Mouse (Mus musculus): Measurements from ENCODE around the gene Fam131b. TPM values are rescaled to one million over a fixed set of nuclear protein-coding genes. Genes with fewer than 3 reads are reported as not detected.

Gene Fam131b
- polyA plus RNA-seq, 1 experiment: 0.05 TPM

GRCm38 (mm10) chr6:42361041-42361895, 36.8 kb upstream of the Fam131b start:
- WGBS: 90% methylated on average over 13 of the region's 13 CpGs
- Histone ChIP-seq H3K4me1 (ENCODE audit: control insufficient read depth, insufficient read depth, low read length) (no peaks in the 10 kb centered on the region), H3K27ac (ENCODE audit: insufficient read depth, low read depth, low read length) (no peak overlapping the region), H3K4me3 (ENCODE audit: insufficient read depth, low read depth, low read length) (no peak overlapping the region), H3K27me3 (replicated peaks; ENCODE audit: control insufficient read depth, insufficient read depth, low read length) (no peaks in the 10 kb centered on the region), H3K36me3 (ENCODE audit: control insufficient read depth, insufficient read depth, low read length) (peaks cover 3% of the 10 kb centered on the region; the same call in 1 of the 2 replicates)
- DNase-seq: no peak
- no peak for TF ChIP-seq POLR2A (IDR thresholded peaks at IDR 0.05; ENCODE audit: low read depth, low read length)
- TF ChIP-seq CTCF (conservative IDR thresholded peaks at IDR 0.05; ENCODE audit: insufficient read depth, insufficient read length, low read depth, low read length): no peak

- peaks cover 3% of the 10 kb centered on the region; the same call in 1 of the 2 replicates for H3K36me3 ChIP-seq (ENCODE audit: control insufficient read depth, insufficient read depth, low read length)
- DNase-seq: no peak
- no peaks in the 10 kb centered on the region for H3K4me1 ChIP-seq (ENCODE audit: control insufficient read depth, insufficient read depth, low read length)
- no peak overlapping the region for H3K4me3 ChIP-seq (ENCODE audit: insufficient read depth, low read depth, low read length)
- H3K27me3 ChIP-seq (replicated peaks; ENCODE audit: control insufficient read depth, insufficient read depth, low read length): no peaks in the 10 kb centered on the region
- no peak overlapping the region for H3K27ac ChIP-seq (ENCODE audit: insufficient read depth, low read depth, low read length)
- TF ChIP-seq POLR2A (IDR thresholded peaks at IDR 0.05; ENCODE audit: low read depth, low read length) (no peak), CTCF (conservative IDR thresholded peaks at IDR 0.05; ENCODE audit: insufficient read depth, insufficient read length, low read depth, low read length) (no peak)
- WGBS: 83% methylated on average over 6 of the region's 6 CpGs
Measured at GRCm38 (mm10) chr6:42360231-42360840, 35.9 kb upstream of the Fam131b start.

- Histone ChIP-seq H3K27ac (ENCODE audit: insufficient read depth, low read depth, low read length) (no peak overlapping the region), H3K4me1 (ENCODE audit: control insufficient read depth, insufficient read depth, low read length) (no peaks in the 10 kb centered on the region), H3K4me3 (ENCODE audit: insufficient read depth, low read depth, low read length) (no peak overlapping the region), H3K27me3 (replicated peaks; ENCODE audit: control insufficient read depth, insufficient read depth, low read length) (no peaks in the 10 kb centered on the region), H3K36me3 (ENCODE audit: control insufficient read depth, insufficient read depth, low read length) (peaks cover 3% of the 10 kb centered on the region; the same call in 1 of the 2 replicates)
- DNase-seq: no peak
- WGBS: 65% methylated on average over 9 of the region's 9 CpGs
- no peak for TF ChIP-seq CTCF (conservative IDR thresholded peaks at IDR 0.05; ENCODE audit: insufficient read depth, insufficient read length, low read depth, low read length)
- TF ChIP-seq POLR2A (IDR thresholded peaks at IDR 0.05; ENCODE audit: low read depth, low read length): no peak
Measured at GRCm38 (mm10) chr6:42359364-42360147, 35.1 kb upstream of the Fam131b start.

- 89% methylated on average over 12 of the region's 12 CpGs for WGBS
- TF ChIP-seq POLR2A (IDR thresholded peaks at IDR 0.05; ENCODE audit: low read depth, low read length) (no peak), CTCF (conservative IDR thresholded peaks at IDR 0.05; ENCODE audit: insufficient read depth, insufficient read length, low read depth, low read length) (no peak)
- Histone ChIP-seq H3K4me3 (ENCODE audit: insufficient read depth, low read depth, low read length) (no peak overlapping the region), H3K4me1 (ENCODE audit: control insufficient read depth, insufficient read depth, low read length) (0 out of 2 replicates have a peak, but pooled peaks cover 3% of the 10 kb centered on the region), H3K27ac (ENCODE audit: insufficient read depth, low read depth, low read length) (no peak overlapping the region), H3K27me3 (replicated peaks; ENCODE audit: control insufficient read depth, insufficient read depth, low read length) (no peaks in the 10 kb centered on the region), H3K36me3 (ENCODE audit: control insufficient read depth, insufficient read depth, low read length) (peaks cover 3% of the 10 kb centered on the region; the same call in 1 of the 2 replicates)
- DNase-seq: no peak
Measured at GRCm38 (mm10) chr6:42358901-42359300, 34.5 kb upstream of the Fam131b start.

GRCm38 (mm10) chr6:42357901-42358300, 33.5 kb upstream of the Fam131b start:
- Histone ChIP-seq H3K27ac (ENCODE audit: insufficient read depth, low read depth, low read length) (no peak overlapping the region), H3K4me1 (ENCODE audit: control insufficient read depth, insufficient read depth, low read length) (peaks cover 7% of the 10 kb centered on the region; the same call in 1 of the 2 replicates), H3K27me3 (replicated peaks; ENCODE audit: control insufficient read depth, insufficient read depth, low read length) (no peaks in the 10 kb centered on the region), H3K36me3 (ENCODE audit: control insufficient read depth, insufficient read depth, low read length) (peaks cover 3% of the 10 kb centered on the region; the same call in 1 of the 2 replicates), H3K4me3 (ENCODE audit: insufficient read depth, low read depth, low read length) (no peak overlapping the region)
- DNase-seq: no peak
- 63% methylated on average over 6 of the region's 6 CpGs for WGBS
- TF ChIP-seq POLR2A (IDR thresholded peaks at IDR 0.05; ENCODE audit: low read depth, low read length) (no peak), CTCF (conservative IDR thresholded peaks at IDR 0.05; ENCODE audit: insufficient read depth, insufficient read length, low read depth, low read length) (no peak)

GRCm38 (mm10) chr6:42356913-42357312, 32.5 kb upstream of the Fam131b start:
- Histone ChIP-seq H3K27me3 (replicated peaks; ENCODE audit: control insufficient read depth, insufficient read depth, low read length) (no peaks in the 10 kb centered on the region), H3K36me3 (ENCODE audit: control insufficient read depth, insufficient read depth, low read length) (peaks cover 3% of the 10 kb centered on the region), H3K4me1 (ENCODE audit: control insufficient read depth, insufficient read depth, low read length) (peaks cover 9% of the 10 kb centered on the region; the same call in 1 of the 2 replicates), H3K4me3 (ENCODE audit: insufficient read depth, low read depth, low read length) (no peak overlapping the region), H3K27ac (ENCODE audit: insufficient read depth, low read depth, low read length) (no peak overlapping the region)
- 95% methylated on average over 5 of the region's 5 CpGs for WGBS
- no peak for DNase-seq
- TF ChIP-seq CTCF (conservative IDR thresholded peaks at IDR 0.05; ENCODE audit: insufficient read depth, insufficient read length, low read depth, low read length) (no peak), POLR2A (IDR thresholded peaks at IDR 0.05; ENCODE audit: low read depth, low read length) (no peak)

All from kidney, adult 2 months (tissue).